Mouse (Mus musculus): Measurements from ENCODE around the gene Fahd2a.

Fahd2a gene

GRCm38 (mm10) chr2:127444055-127444789 lies at the start of gene Fahd2a:
Fahd2a (minus strand) TSS chr2:127444565.
- DNase-seq (ENCODE audit: low read depth in 1 of 2, low spot score in 2 of 2), result peak; percentile 60 to 82

GRCm38 (mm10) chr2:127484476-127485170 lies 40.3 kb upstream of the Fahd2a start:
- no peak for DNase-seq (ENCODE audit: low read depth in 1 of 2, low spot score in 2 of 2)

- no peak for DNase-seq (ENCODE audit: low read depth in 1 of 2, low spot score in 2 of 2)
Measured at GRCm38 (mm10) chr2:127483001-127483400, 38.6 kb upstream of the Fahd2a start.

GRCm38 (mm10) chr2:127482533-127482911 lies 38.2 kb upstream of the Fahd2a start:
- DNase-seq (ENCODE audit: low read depth in 1 of 2, low spot score in 2 of 2), result no peak

GRCm38 (mm10) chr2:127481841-127482532 lies 37.6 kb upstream of the Fahd2a start:
- DNase-seq (ENCODE audit: low read depth in 1 of 2, low spot score in 2 of 2), result no peak

- DNase-seq (ENCODE audit: low read depth in 1 of 2, low spot score in 2 of 2), result no peak
Measured at GRCm38 (mm10) chr2:127479763-127480162, 35.4 kb upstream of the Fahd2a start.

- DNase-seq (ENCODE audit: low read depth in 1 of 2, low spot score in 2 of 2), result no peak
Measured at GRCm38 (mm10) chr2:127479210-127479609, 34.8 kb upstream of the Fahd2a start.

- DNase-seq (ENCODE audit: low read depth in 1 of 2, low spot score in 2 of 2), result no peak
Measured at GRCm38 (mm10) chr2:127472279-127472678, 27.9 kb upstream of the Fahd2a start.

- DNase-seq (ENCODE audit: low read depth in 1 of 2, low spot score in 2 of 2), result no peak
Measured at GRCm38 (mm10) chr2:127471281-127471680, 26.9 kb upstream of the Fahd2a start.

- no peak for DNase-seq (ENCODE audit: low read depth in 1 of 2, low spot score in 2 of 2)
Measured at GRCm38 (mm10) chr2:127470661-127471060, 26.3 kb upstream of the Fahd2a start.

- DNase-seq (ENCODE audit: low read depth in 1 of 2, low spot score in 2 of 2), result no peak
Measured at GRCm38 (mm10) chr2:127470183-127470582, 25.8 kb upstream of the Fahd2a start.

GRCm38 (mm10) chr2:127462314-127462713 lies 17.9 kb upstream of the Fahd2a start:
- DNase-seq (ENCODE audit: low read depth in 1 of 2, low spot score in 2 of 2), result no peak

GRCm38 (mm10) chr2:127461351-127461750 lies 17.0 kb upstream of the Fahd2a start:
- DNase-seq (ENCODE audit: low read depth in 1 of 2, low spot score in 2 of 2), result no peak

GRCm38 (mm10) chr2:127459341-127459740 lies 15.0 kb upstream of the Fahd2a start:
- DNase-seq (ENCODE audit: low read depth in 1 of 2, low spot score in 2 of 2), result no peak

- DNase-seq (ENCODE audit: low read depth in 1 of 2, low spot score in 2 of 2), result peak; percentile 36 to 59
Measured at GRCm38 (mm10) chr2:127453764-127454163, 9.4 kb upstream of the Fahd2a start.

- no peak for DNase-seq (ENCODE audit: low read depth in 1 of 2, low spot score in 2 of 2)
Measured at GRCm38 (mm10) chr2:127453141-127453540, 8.8 kb upstream of the Fahd2a start.

- no peak for DNase-seq (ENCODE audit: low read depth in 1 of 2, low spot score in 2 of 2)
Measured at GRCm38 (mm10) chr2:127451748-127452147, 7.4 kb upstream of the Fahd2a start.

- DNase-seq (ENCODE audit: low read depth in 1 of 2, low spot score in 2 of 2), result no peak
Measured at GRCm38 (mm10) chr2:127449691-127450090, 5.3 kb upstream of the Fahd2a start.

GRCm38 (mm10) chr2:127446847-127447246 lies 2.5 kb upstream of the Fahd2a start:
- DNase-seq (ENCODE audit: low read depth in 1 of 2, low spot score in 2 of 2), result no peak

GRCm38 (mm10) chr2:127437697-127438096 lies 6.7 kb downstream of the Fahd2a start:
- DNase-seq (ENCODE audit: low read depth in 1 of 2, low spot score in 2 of 2), result no peak

GRCm38 (mm10) chr2:127435554-127435953 lies 8.8 kb downstream of the Fahd2a start:
- DNase-seq (ENCODE audit: low read depth in 1 of 2, low spot score in 2 of 2), result no peak

- no peak for DNase-seq (ENCODE audit: low read depth in 1 of 2, low spot score in 2 of 2)
Measured at GRCm38 (mm10) chr2:127435135-127435534, 9.2 kb downstream of the Fahd2a start.

Data from monocyte, adult 2 months (primary cell).